Mouse (Mus musculus): ENCODE results near the gene Mymx. TPM values are rescaled to one million over a fixed set of nuclear protein-coding genes. Genes with fewer than 3 reads are reported as not detected.

The Mymx gene
- total RNA-seq, 2 experiments from 2014 or later = 0.33 to 1.2 TPM

DNA sequence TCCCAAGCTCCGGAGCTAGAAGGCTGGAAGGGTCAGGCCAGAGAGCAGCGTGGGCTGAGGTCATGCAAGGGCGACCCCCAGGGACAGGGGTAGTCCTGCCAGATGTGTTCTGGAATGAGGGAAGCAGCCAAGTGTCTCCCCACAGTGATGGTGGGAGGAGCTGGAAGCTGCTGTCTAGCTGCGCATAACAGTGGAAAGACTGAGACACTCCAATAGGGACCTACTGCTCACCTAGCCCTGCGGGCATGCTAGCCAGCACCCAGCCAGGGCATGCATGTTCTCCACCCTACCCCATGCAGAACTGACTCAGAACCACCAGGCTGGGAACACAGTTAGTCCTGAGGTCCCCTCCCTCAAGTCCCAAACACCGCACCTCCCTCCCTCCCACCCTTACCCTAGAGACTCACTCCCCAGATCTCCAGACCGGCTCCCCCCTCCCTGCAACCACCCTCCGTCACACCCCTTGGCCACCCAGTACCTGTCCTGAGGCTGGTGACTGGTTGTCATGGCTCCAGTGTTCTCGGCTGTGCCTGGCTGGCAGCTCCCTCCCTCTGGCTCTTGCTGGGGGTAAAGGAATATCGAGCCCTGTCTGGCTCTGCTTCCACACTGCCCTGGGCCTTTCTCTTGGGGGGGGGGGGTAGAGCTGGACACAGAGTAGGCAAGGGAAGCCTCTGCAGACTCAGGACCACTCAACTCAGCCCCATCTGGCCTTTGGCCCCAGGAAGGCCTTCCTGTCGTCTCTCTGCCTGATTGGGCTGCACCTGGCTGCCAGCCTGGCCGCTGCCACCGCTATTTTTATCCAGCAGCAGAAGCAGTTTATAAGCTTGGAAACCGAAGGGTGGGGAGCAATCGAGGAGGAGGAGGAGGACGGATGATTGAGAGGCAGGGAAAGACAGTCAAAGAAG lies 9.9 kb downstream of the Mymx start:
- peak; percentile 78 to 86 for DNase-seq
- intact Hi-C loops (cut with DNase I) = no loop called here

DNA sequence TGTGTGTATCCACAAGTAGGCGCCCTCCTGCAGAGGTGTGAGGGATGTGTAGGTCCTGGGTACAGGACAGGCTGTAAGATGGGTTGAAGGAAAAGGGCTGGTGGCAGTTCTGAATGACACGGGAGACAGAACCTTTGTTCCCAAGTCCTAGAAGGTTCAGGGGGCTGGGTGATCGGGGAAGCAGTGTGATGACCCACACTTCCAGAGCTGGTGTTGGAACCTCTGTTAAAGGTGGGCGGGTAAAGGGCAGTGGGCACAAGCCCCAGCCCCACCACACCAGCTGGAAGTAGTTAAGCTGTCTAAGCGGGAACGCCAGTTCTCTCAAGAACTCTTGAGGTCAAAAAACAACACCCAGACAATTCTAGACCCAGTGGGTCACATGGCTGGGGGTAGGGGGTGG lies 11.5 kb downstream of the Mymx start:
- no peak for DNase-seq
- intact Hi-C loops (cut with DNase I) = no loop called here

DNA sequence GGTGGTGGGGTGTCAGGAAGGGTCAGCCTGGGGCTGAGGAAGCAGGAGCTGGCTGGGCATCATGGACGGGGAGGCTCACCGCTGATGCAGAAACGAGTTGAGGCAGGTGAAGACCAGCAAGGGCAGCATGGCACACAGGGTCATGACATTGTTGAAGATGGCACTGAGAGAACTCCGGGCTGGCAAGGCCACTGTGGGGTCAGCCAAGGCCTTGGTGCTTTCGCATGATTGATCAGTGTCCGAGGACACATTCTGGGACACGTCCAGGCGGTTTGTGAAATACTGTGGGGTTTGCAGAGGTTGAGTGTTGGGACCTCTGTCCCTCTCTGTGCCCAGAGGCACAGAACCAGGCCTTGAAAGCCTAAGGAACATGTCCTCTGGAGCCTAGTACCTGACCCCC lies 12.1 kb downstream of the Mymx start:
- intact Hi-C loops (cut with DNase I) = no loop called here
- DNase-seq = no peak

DNA sequence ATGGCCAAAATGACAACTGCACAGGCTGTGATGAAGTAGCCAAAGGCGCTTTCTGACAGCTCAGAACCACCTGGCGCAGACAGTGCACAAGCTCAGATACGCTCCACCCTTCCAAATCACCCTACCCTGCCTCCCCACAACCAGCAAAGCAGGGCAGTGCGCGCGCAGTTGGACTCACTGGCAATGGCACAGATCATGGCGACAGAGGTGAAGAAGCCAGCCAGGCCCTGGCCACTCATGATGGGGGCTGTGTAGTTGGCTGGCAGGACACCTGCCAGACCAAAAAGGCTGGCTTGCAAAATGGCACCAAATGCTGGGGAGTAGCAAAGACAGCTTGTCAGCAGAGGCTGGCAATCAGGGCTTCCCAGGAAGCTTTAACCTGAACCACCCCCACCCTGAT lies 12.7 kb downstream of the Mymx start:
- intact Hi-C loops (cut with DNase I) = no loop called here
- DNase-seq = no peak

GRCm38 (mm10) chr17:45588370-45588769 lies 13.5 kb downstream of the Mymx start:
- intact Hi-C loops (cut with DNase I) = no loop called here
- no peak for DNase-seq

GRCm38 (mm10) chr17:45586449-45586837 lies 15.5 kb downstream of the Mymx start:
- no peak for DNase-seq
- intact Hi-C loops (cut with DNase I) = no loop called here

DNA sequence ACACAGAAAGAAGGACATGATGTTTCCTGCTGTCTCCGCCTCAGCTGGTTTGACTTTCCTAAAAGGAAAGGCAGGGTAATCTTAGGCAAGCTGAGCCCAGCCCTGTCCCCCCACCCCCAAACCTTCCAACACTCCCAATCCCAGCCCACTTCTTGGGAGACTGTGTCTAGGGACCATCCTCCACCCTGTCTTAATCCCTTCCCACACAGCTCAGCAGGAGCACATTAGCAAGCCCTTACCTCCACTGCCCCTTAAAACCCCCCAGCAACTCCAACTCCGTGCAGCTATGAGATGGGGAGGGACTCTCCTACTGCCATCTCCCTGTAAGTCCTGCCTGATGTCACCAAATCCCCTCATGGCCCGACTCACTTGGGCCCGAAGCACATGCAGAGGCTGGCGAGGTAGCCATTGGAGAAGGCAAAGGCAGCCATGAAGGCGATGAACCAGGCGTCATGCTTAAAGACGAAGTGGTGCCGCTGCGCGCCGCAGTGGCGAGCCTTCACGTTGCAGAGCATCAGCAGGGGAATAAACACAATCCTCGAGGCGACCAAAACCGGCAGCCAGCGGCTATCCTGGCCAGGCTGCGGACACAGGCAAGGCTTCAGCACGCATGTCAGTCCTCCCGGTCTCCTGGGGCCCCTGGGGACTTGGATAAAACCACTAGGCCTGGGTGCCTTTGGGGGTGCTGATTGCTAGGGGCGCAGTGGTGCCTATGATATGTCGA lies 16.0 kb downstream of the Mymx start:
- no peak for DNase-seq
- intact Hi-C loops (cut with DNase I) = loop anchor here (1.0 kb wide), 1 partner anchor 43 kb away; no protein-coding TSS in a partner anchor

DNA sequence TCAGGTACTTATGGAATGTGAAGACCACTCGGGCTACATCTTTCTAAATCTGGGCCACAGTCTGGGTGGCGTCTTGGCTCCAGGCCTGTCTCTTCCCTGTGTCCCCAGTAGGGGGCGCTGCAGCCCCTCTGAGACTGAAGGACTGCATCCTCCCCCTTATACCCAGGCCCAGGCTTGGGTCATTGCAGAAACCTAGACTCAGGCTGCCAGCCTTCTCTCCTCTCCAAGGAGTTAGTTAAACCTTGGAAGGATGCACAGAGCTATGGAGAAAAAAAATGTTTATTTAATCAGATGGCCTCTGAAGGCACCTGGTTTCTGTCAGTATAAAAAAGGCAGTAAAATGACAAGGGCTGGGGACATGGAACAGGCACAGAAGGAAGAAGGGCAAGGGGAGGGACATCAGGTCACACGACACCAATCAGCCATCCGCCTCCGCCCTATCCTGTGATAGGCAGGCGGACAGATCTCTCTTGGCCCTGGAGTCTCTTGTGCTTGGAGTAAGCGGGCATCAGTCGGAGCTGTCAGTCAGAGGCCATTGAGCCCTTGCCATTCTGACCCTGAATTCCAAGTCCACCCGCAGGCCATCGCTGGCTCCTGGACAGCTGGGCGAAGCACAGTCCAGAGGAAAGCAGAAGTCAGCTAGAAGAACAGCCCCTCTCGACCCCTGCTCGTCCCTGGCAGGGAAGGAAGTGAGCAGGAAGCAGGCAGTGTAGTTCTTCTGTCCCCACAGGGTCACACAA lies 16.8 kb downstream of the Mymx start:
- peak; percentile 78 to 83 for DNase-seq
- intact Hi-C loops (cut with DNase I) = loop anchor here (1.0 to 5.0 kb wide), 2 partner anchors 44 to 132 kb away; no protein-coding TSS in a partner anchor

- intact Hi-C loops (cut with DNase I) = loop anchor here (5.0 kb wide), 1 partner anchor 133 kb away; no protein-coding TSS in a partner anchor
- DNase-seq = peak; percentile 82 to 89
Measured at GRCm38 (mm10) chr17:45584096-45584896, 17.6 kb downstream of the Mymx start.

- DNase-seq = no peak
- intact Hi-C loops (cut with DNase I) = loop anchor here (2.0 to 5.0 kb wide), 2 partner anchors 60 to 134 kb away; no protein-coding TSS in a partner anchor
Measured at GRCm38 (mm10) chr17:45582715-45583355, 19.1 kb downstream of the Mymx start.

DNA sequence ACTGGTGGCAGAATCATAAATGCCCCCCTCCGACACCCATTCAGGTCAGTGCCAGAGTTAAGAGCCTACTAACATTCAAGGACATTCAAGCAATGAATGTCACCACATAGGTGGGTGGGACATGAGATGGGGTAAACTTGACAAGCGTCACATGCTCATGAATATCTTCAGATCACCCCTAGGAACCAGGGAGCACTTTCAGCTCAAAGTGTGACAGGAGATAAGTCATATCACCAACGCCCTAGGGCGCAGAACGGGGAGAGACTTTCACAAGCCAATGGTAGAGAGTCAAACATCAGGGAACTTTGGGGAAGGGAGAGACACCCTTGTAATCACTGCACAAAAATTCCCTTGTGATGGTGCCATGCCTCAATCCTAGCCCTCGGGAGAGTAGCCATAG lies 19.7 kb downstream of the Mymx start:
- no peak for DNase-seq
- intact Hi-C loops (cut with DNase I) = loop anchor here (2.0 to 5.0 kb wide), 2 partner anchors 61 to 135 kb away; no protein-coding TSS in a partner anchor

- peak in 1 of 2 experiments; percentile 61 for DNase-seq
- intact Hi-C loops (cut with DNase I) = loop anchor here (5.0 kb wide), 1 partner anchor 136 kb away; no protein-coding TSS in a partner anchor
Measured at GRCm38 (mm10) chr17:45581567-45581983, 20.3 kb downstream of the Mymx start.

- intact Hi-C loops (cut with DNase I) = loop anchor here (5.0 kb wide), 1 partner anchor 136 kb away; no protein-coding TSS in a partner anchor
- DNase-seq = no peak
Measured at GRCm38 (mm10) chr17:45580958-45581477, 20.9 kb downstream of the Mymx start.

GRCm38 (mm10) chr17:45579554-45579953 lies 22.3 kb downstream of the Mymx start:
- intact Hi-C loops (cut with DNase I) = no loop called here
- no peak for DNase-seq

- intact Hi-C loops (cut with DNase I) = no loop called here
- no peak for DNase-seq
Measured at GRCm38 (mm10) chr17:45578843-45579242, 23.1 kb downstream of the Mymx start.

- intact Hi-C loops (cut with DNase I) = no loop called here
Measured at GRCm38 (mm10) chr17:45578242-45578641, 23.7 kb downstream of the Mymx start.

DNA sequence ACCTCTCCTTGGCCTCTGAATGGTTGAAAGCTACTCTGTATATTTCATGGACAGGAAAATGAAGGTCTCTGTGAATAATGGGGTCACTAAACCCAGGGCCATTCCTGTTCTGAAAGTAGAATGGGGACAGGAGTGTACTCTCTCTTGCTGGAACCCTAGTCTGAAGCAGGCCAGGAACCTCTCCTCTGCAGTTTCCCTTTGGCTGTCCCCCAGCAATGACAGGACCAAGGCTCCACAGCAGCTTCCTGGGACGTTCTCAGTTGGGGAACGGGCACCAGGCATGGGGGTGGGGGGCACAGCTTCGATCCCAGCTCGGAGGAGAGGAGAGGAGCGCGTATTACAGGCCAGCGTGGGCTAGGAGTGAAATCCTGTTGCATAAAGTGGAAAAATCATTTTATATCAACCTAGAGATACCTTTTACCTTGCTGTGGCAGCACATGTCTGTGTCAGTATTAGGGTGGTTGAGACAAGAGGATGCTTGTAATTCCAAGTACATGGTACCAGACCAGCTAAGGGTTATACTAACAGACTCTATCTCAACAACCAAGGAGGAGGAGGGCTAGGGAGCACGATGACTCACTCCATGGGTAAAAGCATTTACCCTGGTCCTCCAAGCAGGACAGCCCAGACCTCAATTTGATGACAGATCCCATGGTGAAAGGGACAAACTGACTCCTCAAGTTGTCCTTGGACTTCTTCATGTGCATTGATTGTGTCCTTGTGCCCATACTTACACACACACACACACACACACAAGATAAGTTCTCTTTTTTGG lies 26.6 kb downstream of the Mymx start:
- DNase-seq = no peak
- intact Hi-C loops (cut with DNase I) = no loop called here

More at GRCm38 (mm10) chr17:45578242-45578641, 23.7 kb downstream of the Mymx start:
- DNase-seq = no peak

GRCm38 (mm10) chr17:45574129-45574761 lies 27.7 kb downstream of the Mymx start:
- intact Hi-C loops (cut with DNase I) = no loop called here
- peak; percentile 47 to 70 for DNase-seq

Measured in gastrocnemius, postnatal 36 days (tissue).